Mouse (Mus musculus) CH12.LX (cell line): Measurements from ENCODE around the gene Cldnd1. TPM values are rescaled to one million over a fixed set of nuclear protein-coding genes. Genes with fewer than 3 reads are reported as not detected.

Experiments
- DNase-seq: peaks from one replicate; pipeline ENCODE4 v3.0.0-alpha.2; 2013; ENCODE audit errors: extremely low read depth
- H3K27ac ChIP-seq: 2 replicates; pipeline ENCODE4 v1.5.1; 2012; ENCODE audit warnings: low read depth, mild to moderate bottlenecking, control low read depth, moderate library complexity; ENCODE audit not compliant: insufficient read depth
- H3K27me3 ChIP-seq: replicated peaks from 2 replicates; pipeline ENCODE3; 2012; ENCODE audit warnings: inconsistent platforms
- H3K36me3 ChIP-seq, 2 experiments: replicated peaks in 1 of 2; 2 replicates each; pipeline versions ENCODE3 to v1.6.1; 2012; ENCODE audit warnings: inconsistent platforms in 1 of 2, low read length in 1 of 2, mild to moderate bottlenecking in 1 of 2, mixed read lengths in 1 of 2, moderate library complexity in 1 of 2; ENCODE audit not compliant: control insufficient read depth in 1 of 2, insufficient read depth in 1 of 2
- H3K4me1 ChIP-seq, 2 experiments: 2 replicates each; pipeline ENCODE4 v1.6.1; 2012; ENCODE audit warnings: inconsistent platforms in 1 of 2, moderate library complexity in 1 of 2; ENCODE audit not compliant: insufficient read depth in 2 of 2, control insufficient read depth in 1 of 2
- H3K4me2 ChIP-seq: 2 replicates; pipeline ENCODE4 v1.6.1; 2012; ENCODE audit warnings: low read depth, mild to moderate bottlenecking, control low read depth; ENCODE audit not compliant: poor library complexity, insufficient read depth, severe bottlenecking
- H3K4me3 ChIP-seq, 3 experiments: fragments of 150-350 bp in 1 of 3; sonication (generic) in 1 of 3; replicated peaks in 1 of 3; 2 replicates each; pipeline versions ENCODE3 to v1.5.1; 2011 to 2012; ENCODE audit warnings: low read depth in 2 of 3, low read length in 2 of 3, mild to moderate bottlenecking in 2 of 3, moderate library complexity in 2 of 3, control low read depth in 1 of 3, improper control_type of control experiment in 1 of 3, inconsistent platforms in 1 of 3, mixed read lengths in 1 of 3; ENCODE audit not compliant: poor library complexity in 1 of 3
- H3K79me2 ChIP-seq: replicated peaks from 2 replicates; pipeline ENCODE4 v1.6.1; 2012; ENCODE audit warnings: mild to moderate bottlenecking, moderate library complexity; ENCODE audit not compliant: control insufficient read depth, poor library complexity, insufficient read depth, severe bottlenecking; ENCODE audit errors: extremely low read depth
- H3K9ac ChIP-seq: 2 replicates; pipeline ENCODE4 v1.6.1; 2012; ENCODE audit warnings: low read depth, mild to moderate bottlenecking, control low read depth, moderate library complexity; ENCODE audit not compliant: insufficient read depth
- H3K9me3 ChIP-seq: replicated peaks from 2 replicates; pipeline ENCODE3; 2012; ENCODE audit warnings: low read length, inconsistent platforms, mixed read lengths
- BHLHE40 ChIP-seq: IDR thresholded peaks from 2 replicates; pipeline ENCODE4 v1.6.1; 2011; ENCODE audit warnings: mild to moderate bottlenecking, low read depth, low read length, improper control_type of control experiment
- CHD1 ChIP-seq: IDR thresholded peaks from 2 replicates; pipeline ENCODE4 v1.6.1; 2012; ENCODE audit warnings: low read depth, low read length, improper control_type of control experiment, inconsistent platforms
- CHD2 ChIP-seq: IDR thresholded peaks from 2 replicates; pipeline ENCODE4 v1.6.1; 2011; ENCODE audit warnings: low read length, improper control_type of control experiment
- CTCF ChIP-seq, 2 experiments: IDR thresholded peaks in 1 of 2; conservative IDR thresholded peaks in 1 of 2; 2 replicates each; pipeline ENCODE4 v1.5.1; 2011 to 2012; ENCODE audit warnings: low read depth in 2 of 2, low read length in 2 of 2, improper control_type of control experiment in 1 of 2, inconsistent platforms in 1 of 2, mild to moderate bottlenecking in 1 of 2, moderate library complexity in 1 of 2
- E2F4 ChIP-seq: IDR thresholded peaks from 2 replicates; pipeline ENCODE4 v1.6.1; 2011; ENCODE audit warnings: low read depth, low read length, improper control_type of control experiment; ENCODE audit not compliant: insufficient replicate concordance
- ELF1 ChIP-seq: IDR thresholded peaks from 2 replicates; pipeline ENCODE4 v1.6.1; 2014; ENCODE audit warnings: low read depth, mild to moderate bottlenecking, inconsistent platforms, low read length, improper control_type of control experiment
- EP300 ChIP-seq: IDR thresholded peaks from 2 replicates; pipeline ENCODE4 v1.6.1; 2011; ENCODE audit warnings: low read length, improper control_type of control experiment
- ETS1 ChIP-seq: conservative IDR thresholded peaks from 2 replicates; pipeline ENCODE4 v1.6.1; 2012; ENCODE audit warnings: low read depth, mild to moderate bottlenecking, inconsistent platforms, low read length, improper control_type of control experiment, moderate library complexity
- GABPA ChIP-seq: IDR thresholded peaks from 2 replicates; pipeline ENCODE4 v1.6.1; 2012; ENCODE audit warnings: low read depth, low read length, improper control_type of control experiment, inconsistent platforms; ENCODE audit not compliant: insufficient replicate concordance
- HCFC1 ChIP-seq: IDR thresholded peaks from 2 replicates; pipeline ENCODE4 v1.6.1; 2012; ENCODE audit warnings: low read depth, mild to moderate bottlenecking, inconsistent platforms, low read length, improper control_type of control experiment
- IRF4 ChIP-seq: IDR thresholded peaks from 2 replicates; pipeline ENCODE4 v1.6.1; 2014; ENCODE audit warnings: low read depth, mild to moderate bottlenecking, inconsistent platforms, low read length, improper control_type of control experiment
- JUN ChIP-seq: IDR thresholded peaks from 2 replicates; pipeline ENCODE4 v1.6.1; 2011; ENCODE audit warnings: low read depth, mild to moderate bottlenecking, low read length, improper control_type of control experiment, moderate library complexity; ENCODE audit not compliant: insufficient read depth
- JUND ChIP-seq: conservative IDR thresholded peaks from 2 replicates; pipeline ENCODE4 v1.6.1; 2011; ENCODE audit warnings: low read depth, low read length, improper control_type of control experiment
- KAT2A ChIP-seq: IDR thresholded peaks from 2 replicates; pipeline ENCODE4 v1.6.1; 2012; ENCODE audit warnings: low read length, improper control_type of control experiment, inconsistent platforms; ENCODE audit not compliant: insufficient replicate concordance
- MAFK ChIP-seq: IDR thresholded peaks from 2 replicates; pipeline ENCODE4 v1.6.1; 2011; ENCODE audit warnings: low read length, improper control_type of control experiment; ENCODE audit not compliant: insufficient replicate concordance
- MAX ChIP-seq: IDR thresholded peaks from 2 replicates; pipeline ENCODE4 v1.6.1; 2011; ENCODE audit warnings: low read length, improper control_type of control experiment
- MAZ ChIP-seq: IDR thresholded peaks from 2 replicates; pipeline ENCODE4 v1.6.1; 2012; ENCODE audit warnings: low read depth, mild to moderate bottlenecking, inconsistent platforms, low read length, improper control_type of control experiment, moderate library complexity
- MEF2A ChIP-seq: IDR thresholded peaks from 2 replicates; pipeline ENCODE4 v1.6.1; 2014; ENCODE audit warnings: low read depth, mild to moderate bottlenecking, inconsistent platforms, low read length, improper control_type of control experiment, borderline replicate concordance
- MXI1 ChIP-seq: IDR thresholded peaks from 2 replicates; pipeline ENCODE4 v1.6.1; 2011; ENCODE audit warnings: mild to moderate bottlenecking, low read depth, low read length, improper control_type of control experiment
- MYC ChIP-seq: IDR thresholded peaks from 2 replicates; pipeline ENCODE4 v1.6.1; 2011; ENCODE audit warnings: low read depth, mild to moderate bottlenecking, improper control_type of control experiment, low read length
- NELFE ChIP-seq: IDR thresholded peaks from 2 replicates; pipeline ENCODE4 v1.6.1; 2011; ENCODE audit warnings: low read depth, low read length, improper control_type of control experiment
- NRF1 ChIP-seq: IDR thresholded peaks from 2 replicates; pipeline ENCODE4 v1.6.1; 2014; ENCODE audit warnings: low read depth, mild to moderate bottlenecking, inconsistent platforms, low read length, improper control_type of control experiment, moderate library complexity
- PAX5 ChIP-seq: IDR thresholded peaks from 2 replicates; pipeline ENCODE4 v1.6.1; 2012; ENCODE audit warnings: low read length, inconsistent platforms, mixed read lengths
- POLR2A ChIP-seq: IDR thresholded peaks from 2 replicates; pipeline ENCODE4 v1.6.1; 2011; ENCODE audit warnings: low read depth, mild to moderate bottlenecking, improper control_type of control experiment, low read length
- POLR2AphosphoS2 ChIP-seq: IDR thresholded peaks from 2 replicates; pipeline ENCODE4 v1.6.1; 2011; ENCODE audit warnings: low read depth, low read length, improper control_type of control experiment
- RAD21 ChIP-seq: IDR thresholded peaks from 2 replicates; pipeline ENCODE4 v1.6.1; 2011; ENCODE audit warnings: low read depth, mild to moderate bottlenecking, low read length, improper control_type of control experiment, moderate library complexity
- RCOR1 ChIP-seq: conservative IDR thresholded peaks from 2 replicates; pipeline ENCODE4 v1.6.1; 2012; ENCODE audit warnings: low read depth, mild to moderate bottlenecking, inconsistent platforms, low read length, improper control_type of control experiment
- SIN3A ChIP-seq: IDR thresholded peaks from 2 replicates; pipeline ENCODE4 v1.6.1; 2012; ENCODE audit warnings: low read length, improper control_type of control experiment, inconsistent platforms
- SMC3 ChIP-seq: IDR thresholded peaks from 2 replicates; pipeline ENCODE4 v1.6.1; 2011; ENCODE audit warnings: low read depth, low read length, improper control_type of control experiment
- TBP ChIP-seq: conservative IDR thresholded peaks from 2 replicates; pipeline ENCODE4 v1.6.1; 2011; ENCODE audit warnings: low read depth, low read length, improper control_type of control experiment
- TCF12 ChIP-seq: IDR thresholded peaks from 2 replicates; pipeline ENCODE4 v1.6.1; 2014; ENCODE audit warnings: low read depth, mild to moderate bottlenecking, inconsistent platforms, low read length, improper control_type of control experiment
- UBTF ChIP-seq: IDR thresholded peaks from 2 replicates; pipeline ENCODE4 v1.6.1; 2012; ENCODE audit warnings: low read depth, mild to moderate bottlenecking, inconsistent platforms, low read length, improper control_type of control experiment, moderate library complexity
- USF1 ChIP-seq: IDR thresholded peaks from 2 replicates; pipeline ENCODE4 v1.6.1; 2014; ENCODE audit warnings: low read depth, mild to moderate bottlenecking, inconsistent platforms, low read length, improper control_type of control experiment
- USF2 ChIP-seq: conservative IDR thresholded peaks from 2 replicates; pipeline ENCODE4 v1.6.1; 2011; ENCODE audit warnings: low read depth, low read length, improper control_type of control experiment
- ZC3H11A ChIP-seq: IDR thresholded peaks from 2 replicates; pipeline ENCODE4 v1.6.1; 2012; ENCODE audit warnings: low read depth, mild to moderate bottlenecking, inconsistent platforms, low read length, improper control_type of control experiment
- ZKSCAN1 ChIP-seq: IDR thresholded peaks from 2 replicates; pipeline ENCODE4 v1.6.1; 2012; ENCODE audit warnings: low read depth, inconsistent platforms, low read length, improper control_type of control experiment, borderline replicate concordance
- ZMIZ1 ChIP-seq: IDR thresholded peaks from 2 replicates; pipeline ENCODE4 v1.6.1; 2012; ENCODE audit warnings: low read depth, mild to moderate bottlenecking, inconsistent platforms, low read length, improper control_type of control experiment
- ZNF384 ChIP-seq: IDR thresholded peaks from 2 replicates; pipeline ENCODE4 v1.6.1; 2012; ENCODE audit warnings: low read depth, low read length, improper control_type of control experiment, inconsistent platforms
- dilution Hi-C: fragments of 300-500 bp; cut with MboI; formaldehyde crosslinking; loops from 2 replicates; pipeline ENCODE4 v1.14.3; 2020; ENCODE audit warnings: low sequenced_read_pairs; ENCODE audit not compliant: extremely low pct_unique_long_range_greater_than_20kb, extremely low pct_ligation_motif_present
- in situ Hi-C: fragments of 300-500 bp; cut with MboI; formaldehyde crosslinking; loops from 3 replicates; pipeline ENCODE4 v1.14.3; 2019; ENCODE audit warnings: low sequenced_read_pairs, low pct_ligation_motif_present, low pct_unique_long_range_greater_than_20kb, mixed read lengths
- polyA plus RNA-seq: library from polyadenylated mRNA; unstranded; fragments of >175 nt; gene quantifications from 2 replicates; pipeline ENCODE4 v1.2.1, GENCODE M21; 2012; ENCODE audit warnings: low read depth; ENCODE audit not compliant: insufficient read length
- total RNA-seq, 2 experiments: library from RNA; depleted of rRNA; stranded (reverse); fragments of 300-350 nt in 1 of 2; fragments of >200 nt in 1 of 2; gene quantifications; 2 replicates each; pipeline ENCODE4 v1.2.3; 2012 to 2014

Cldnd1 gene
- total and polyA plus RNA-seq, 3 experiments = 59.9 to 80.6 (median 78.7) TPM

- DNase-seq = peak; percentile 46
- H3K4me2 ChIP-seq = peak overlapping the region; percentile 100; the same call in 1 of the 2 replicates
- H3K27ac ChIP-seq = peak overlapping the region; percentile 44
- peak overlapping the region; percentile 75 to 79 (median 78) for H3K4me3 ChIP-seq
- H3K4me1 ChIP-seq = peaks cover 8 to 30% of the 10 kb centered on the region in 2 experiments
- peaks cover 31% of the 10 kb centered on the region for H3K79me2 ChIP-seq
- H3K9ac ChIP-seq = peak overlapping the region; percentile 81
- H3K9me3 ChIP-seq = no peaks in the 10 kb centered on the region
- TF ChIP-seq IRF4 = peak; percentile 53; the same call in 1 of the 2 replicates
- no peak for TF ChIP-seq USF2
- 0 out of 2 replicates have a peak, but pooled peaks have one; percentile 15 for TF ChIP-seq MYC
- no peak for TF ChIP-seq POLR2AphosphoS2
- no peak for TF ChIP-seq JUND
- TF ChIP-seq TCF12 = no peak
- TF ChIP-seq TBP = no peak
- no peak for TF ChIP-seq KAT2A
- TF ChIP-seq MAZ = no peak
- no peak for TF ChIP-seq MEF2A
- TF ChIP-seq CHD1 = peak; percentile 70
- peak; percentile 6; the same call in 1 of the 2 replicates for TF ChIP-seq MAFK
- no peak for TF ChIP-seq NRF1
- TF ChIP-seq RAD21 = no peak
- TF ChIP-seq GABPA = no peak
- peak; percentile 68; the same call in 1 of the 2 replicates for TF ChIP-seq MXI1
- TF ChIP-seq E2F4 = no peak
- 0 out of 2 replicates have a peak, but pooled peaks have one; percentile 55 for TF ChIP-seq MAX
- TF ChIP-seq RCOR1 = no peak
- TF ChIP-seq USF1 = no peak
- no peak for TF ChIP-seq JUN
- no peak for TF ChIP-seq ZC3H11A
- peak; percentile 18; the same call in 1 of the 2 replicates for TF ChIP-seq CHD2
- no peak for TF ChIP-seq PAX5
- no peak for TF ChIP-seq SMC3
- TF ChIP-seq POLR2A = no peak
- TF ChIP-seq EP300 = 0 out of 2 replicates have a peak, but pooled peaks have one; percentile 15
- TF ChIP-seq ZKSCAN1 = no peak
- TF ChIP-seq ETS1 = no peak
- no peak for TF ChIP-seq ZNF384
- peak; percentile 70; the same call in 1 of the 2 replicates for TF ChIP-seq UBTF
- TF ChIP-seq ELF1 = no peak
- TF ChIP-seq ZMIZ1 = no peak
- no peak; the same call in 1 of the 2 replicates for TF ChIP-seq HCFC1
- TF ChIP-seq CTCF (conservative IDR thresholded peaks at IDR 0.05 in 1 of 2, IDR thresholded peaks at IDR 0.05 in 1 of 2; ENCODE audit: low read depth in 2 of 2, low read length in 2 of 2) = no peak
- peak; percentile 69 for TF ChIP-seq SIN3A
- TF ChIP-seq NELFE = no peak
- TF ChIP-seq BHLHE40 = 0 out of 2 replicates have a peak, but pooled peaks have one; percentile 33
- peaks cover 3% of the 10 kb centered on the region for H3K27me3 ChIP-seq
- peaks cover 35 to 39% of the 10 kb centered on the region in 2 experiments for H3K36me3 ChIP-seq
- in situ Hi-C loops (no loop called here), dilution Hi-C loops (no loop called here)
These were observed 514 bp downstream of the Cldnd1 start for GRCm38 (mm10) chr16:58728176-58728671.
